Mouse (Mus musculus) liver, adult 2 months (tissue): ENCODE results near the gene Nell2.

ENCODE experiments used
- CTCF ChIP-seq: fragments of 200-500 bp; IDR thresholded peaks from 2 replicates; pipeline ENCODE4 v1.5.1; 2011; ENCODE audit warnings: low read depth, low read length, control low read depth
- POLR2A ChIP-seq: fragments of 200-500 bp; IDR thresholded peaks from 2 replicates; pipeline ENCODE4 v1.6.1; 2011; ENCODE audit warnings: low read length, control low read depth; ENCODE audit not compliant: insufficient read depth; ENCODE audit errors: extremely low read depth

GRCm38 (mm10) chr15:95482002-95482401, 46.4 kb downstream of the Nell2 start:
- TF ChIP-seq POLR2A = no peak
- no peak for TF ChIP-seq CTCF
